Mouse (Mus musculus) embryonic facial prominence, embryonic 10.5 days (tissue): Measurements from ENCODE around the gene Cyfip2. TPM values are rescaled to one million over a fixed set of nuclear protein-coding genes. Genes with fewer than 3 reads are reported as not detected.

Source experiments
- DNase-seq: peaks from one replicate; pipeline ENCODE4 v3.0.0-alpha.2; 2017; ENCODE audit warnings: low spot score
- H3K27ac ChIP-seq: fragments of 300-500 bp; sonication (generic); replicated peaks from 2 replicates; pipeline ENCODE4 v1.5.1; 2016; ENCODE audit warnings: mild to moderate bottlenecking
- H3K27me3 ChIP-seq: fragments of 300-500 bp; sonication (generic); replicated peaks from 2 replicates; pipeline ENCODE4 v1.6.1; 2016; ENCODE audit warnings: low read depth, mild to moderate bottlenecking; ENCODE audit not compliant: poor library complexity, severe bottlenecking
- H3K36me3 ChIP-seq: fragments of 300-500 bp; sonication (generic); replicated peaks from 2 replicates; pipeline ENCODE4 v1.6.1; 2016; ENCODE audit warnings: mild to moderate bottlenecking, moderate library complexity
- H3K4me1 ChIP-seq: fragments of 300-500 bp; sonication (generic); 2 replicates; pipeline ENCODE4 v1.6.1; 2016
- H3K4me3 ChIP-seq: fragments of 300-500 bp; sonication (generic); 2 replicates; pipeline ENCODE4 v1.5.1; 2016; ENCODE audit warnings: mild to moderate bottlenecking, moderate library complexity
- H3K9me3 ChIP-seq: fragments of 300-500 bp; sonication (generic); 2 replicates; pipeline ENCODE4 v1.6.1; 2016; ENCODE audit warnings: mild to moderate bottlenecking
- WGBS: fragments of 180-500 bp; shearing (Covaris S2); methylation state at CpG from one replicate; pipeline ENCODE4 v1.1.7; 2016; 5-methylcytosine and 5-hydroxymethylcytosine counted together
- polyA plus RNA-seq: library from polyadenylated mRNA; unstranded; fragments of >200 nt; fragmentation: Nextera tagmentation; extraction: Ambion mirVana; gene quantifications from 2 replicates; pipeline ENCODE4 v1.2.1, GENCODE M21; 2016

The Cyfip2 gene
- 17.4 and 18.3 TPM in 2 replicates for polyA plus RNA-seq

DNA sequence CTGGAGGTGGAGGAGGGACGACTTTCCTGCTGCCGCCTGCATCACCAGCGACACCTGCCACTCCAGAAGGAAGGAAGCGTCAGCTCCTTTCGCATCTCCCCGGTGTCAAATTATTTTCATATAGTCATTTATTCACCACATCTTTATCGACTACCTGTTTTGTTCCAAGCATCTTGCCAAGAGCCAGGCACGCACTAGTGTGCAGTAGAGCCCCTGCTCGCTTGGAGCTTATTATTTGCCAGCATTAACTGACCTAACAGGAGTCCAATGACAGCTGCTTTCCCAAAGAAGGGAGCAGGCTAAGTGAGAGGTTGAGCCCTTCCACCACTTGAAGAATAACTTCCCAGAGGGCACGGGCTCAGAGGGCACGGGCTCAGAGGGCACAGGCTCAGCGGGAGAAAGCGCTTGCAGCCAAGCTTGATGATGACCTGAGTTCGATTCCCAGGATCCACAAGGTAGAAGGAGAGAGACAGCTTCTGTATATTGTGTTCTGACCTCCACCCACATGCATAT is at the start of gene Cyfip2:
TSS of gene Cyfip2 (minus strand) at position 337 of the 513 bp plus-strand sequence.
- H3K4me3 ChIP-seq: peak within 1 kb of the TSS; percentile 84
- H3K27me3 ChIP-seq: peaks cover 24% of the 10 kb centered on the region
- no peaks in the 10 kb centered on the region for H3K36me3 ChIP-seq
- no peak for DNase-seq
- H3K27ac ChIP-seq: peak within 1 kb of the TSS; percentile 85
- H3K4me1 ChIP-seq: peaks cover 41% of the 10 kb centered on the region
- no peaks in the 10 kb centered on the region for H3K9me3 ChIP-seq
- 3% methylated on average over 14 of the region's 14 CpGs for WGBS

DNA sequence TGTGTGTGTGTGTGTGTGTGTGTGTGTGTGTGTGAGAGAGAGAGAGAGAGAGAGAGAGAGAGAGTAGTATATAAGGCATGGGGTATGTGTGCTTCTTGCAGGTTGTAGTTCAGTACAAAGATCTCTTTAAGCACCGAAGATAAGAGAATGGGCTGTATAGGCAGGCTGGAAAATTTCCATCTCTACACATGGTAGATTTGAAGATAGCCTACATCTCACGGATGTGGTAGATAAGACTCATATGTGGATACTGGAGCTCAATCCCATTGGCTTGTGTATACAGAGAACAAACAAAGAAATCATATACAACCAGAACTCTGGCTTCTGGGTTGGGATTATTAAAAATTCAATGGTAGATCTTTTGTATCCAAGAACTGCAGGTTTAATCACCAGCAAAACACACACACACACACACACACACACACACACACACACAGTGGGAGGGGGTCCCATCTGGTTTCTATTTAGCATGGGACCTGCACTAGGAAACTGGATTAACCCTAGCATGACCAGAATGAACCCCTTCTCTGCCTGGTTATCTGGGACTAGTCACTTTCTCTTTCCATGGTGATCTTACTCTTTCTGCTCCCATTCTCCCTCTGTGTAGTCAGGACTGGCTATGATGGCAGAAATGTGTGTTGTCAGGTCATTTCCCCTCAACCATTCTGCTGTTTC is 48.5 kb upstream of the Cyfip2 start:
- H3K4me1 ChIP-seq: peaks cover 15% of the 10 kb centered on the region
- WGBS: 63% methylated on average over 2 of the region's 2 CpGs
- DNase-seq: peak; percentile 67
- H3K4me3 ChIP-seq: no peak overlapping the region
- H3K27me3 ChIP-seq: no peaks in the 10 kb centered on the region
- H3K36me3 ChIP-seq: no peaks in the 10 kb centered on the region
- no peaks in the 10 kb centered on the region for H3K9me3 ChIP-seq
- peak overlapping the region; percentile 35; the same call in 1 of the 2 replicates for H3K27ac ChIP-seq

GRCm38 (mm10) chr11:46358369-46358768 is 45.7 kb upstream of the Cyfip2 start:
- DNase-seq: no peak
- no peaks in the 10 kb centered on the region for H3K36me3 ChIP-seq
- H3K4me1 ChIP-seq: peaks cover 15% of the 10 kb centered on the region
- no peaks in the 10 kb centered on the region for H3K9me3 ChIP-seq
- no peak overlapping the region for H3K27ac ChIP-seq
- no peak overlapping the region for H3K4me3 ChIP-seq
- WGBS: 70% methylated on average over 1 of the region's 1 CpGs
- H3K27me3 ChIP-seq: no peaks in the 10 kb centered on the region

- no peak overlapping the region for H3K4me3 ChIP-seq
- no peaks in the 10 kb centered on the region for H3K27me3 ChIP-seq
- H3K9me3 ChIP-seq: no peaks in the 10 kb centered on the region
- 0 out of 2 replicates have a peak overlapping the region, but pooled peaks have one; percentile 24 for H3K27ac ChIP-seq
- no peaks in the 10 kb centered on the region for H3K36me3 ChIP-seq
- H3K4me1 ChIP-seq: peaks cover 35% of the 10 kb centered on the region
- DNase-seq: no peak
- WGBS: 37% methylated on average over 2 of the region's 2 CpGs
Observed at GRCm38 (mm10) chr11:46349681-46350410, 37.2 kb upstream of the Cyfip2 start.

DNA sequence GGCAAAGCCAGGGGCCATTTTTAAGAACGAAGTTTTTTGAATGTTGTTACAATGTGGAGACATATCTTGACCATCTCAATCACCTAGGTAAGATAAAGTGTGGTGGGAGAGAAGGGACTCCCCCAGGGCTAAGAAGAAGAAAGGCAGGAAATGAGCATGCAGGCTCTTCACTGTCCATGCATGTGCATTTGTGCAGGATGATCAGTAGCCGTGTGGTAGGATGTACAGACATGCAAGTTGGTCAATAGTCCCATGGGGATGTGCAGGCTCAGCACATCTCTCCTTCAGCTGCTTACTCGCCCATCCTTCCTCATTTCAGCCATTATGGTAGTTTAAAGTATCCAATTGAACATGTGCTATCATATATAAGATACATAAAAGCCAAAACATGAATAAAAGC is 35.8 kb upstream of the Cyfip2 start:
- H3K9me3 ChIP-seq: no peaks in the 10 kb centered on the region
- H3K27ac ChIP-seq: no peak overlapping the region
- no peak for DNase-seq
- H3K4me1 ChIP-seq: peaks cover 46% of the 10 kb centered on the region
- no peak overlapping the region for H3K4me3 ChIP-seq
- H3K27me3 ChIP-seq: no peaks in the 10 kb centered on the region
- whole genome bisulfite sequencing: 89% methylated on average over 3 of the region's 3 CpGs
- no peaks in the 10 kb centered on the region for H3K36me3 ChIP-seq

GRCm38 (mm10) chr11:46347756-46348155 is 35.1 kb upstream of the Cyfip2 start:
- DNase-seq: no peak
- WGBS: 90% methylated on average over 5 of the region's 5 CpGs
- no peak overlapping the region for H3K4me3 ChIP-seq
- H3K4me1 ChIP-seq: peaks cover 48% of the 10 kb centered on the region
- no peaks in the 10 kb centered on the region for H3K36me3 ChIP-seq
- H3K27ac ChIP-seq: peak overlapping the region; percentile 65; the same call in 1 of the 2 replicates
- no peaks in the 10 kb centered on the region for H3K9me3 ChIP-seq
- H3K27me3 ChIP-seq: no peaks in the 10 kb centered on the region

- Histone ChIP-seq H3K27me3 (no peaks in the 10 kb centered on the region), H3K27ac (no peak overlapping the region), H3K4me1 (peaks cover 39% of the 10 kb centered on the region), H3K9me3 (no peaks in the 10 kb centered on the region), H3K36me3 (no peaks in the 10 kb centered on the region), H3K4me3 (no peak overlapping the region)
- no peak for DNase-seq
- WGBS: 47% methylated on average over 5 of the region's 5 CpGs
Observed at GRCm38 (mm10) chr11:46343886-46344546, 31.4 kb upstream of the Cyfip2 start.

GRCm38 (mm10) chr11:46341960-46342359 is 29.3 kb upstream of the Cyfip2 start:
- no peaks in the 10 kb centered on the region for H3K9me3 ChIP-seq
- no peaks in the 10 kb centered on the region for H3K27me3 ChIP-seq
- 92% methylated on average over 4 of the region's 4 CpGs for WGBS
- no peak overlapping the region for H3K27ac ChIP-seq
- no peaks in the 10 kb centered on the region for H3K36me3 ChIP-seq
- H3K4me1 ChIP-seq: peaks cover 23% of the 10 kb centered on the region
- no peak for DNase-seq
- H3K4me3 ChIP-seq: no peak overlapping the region

DNA sequence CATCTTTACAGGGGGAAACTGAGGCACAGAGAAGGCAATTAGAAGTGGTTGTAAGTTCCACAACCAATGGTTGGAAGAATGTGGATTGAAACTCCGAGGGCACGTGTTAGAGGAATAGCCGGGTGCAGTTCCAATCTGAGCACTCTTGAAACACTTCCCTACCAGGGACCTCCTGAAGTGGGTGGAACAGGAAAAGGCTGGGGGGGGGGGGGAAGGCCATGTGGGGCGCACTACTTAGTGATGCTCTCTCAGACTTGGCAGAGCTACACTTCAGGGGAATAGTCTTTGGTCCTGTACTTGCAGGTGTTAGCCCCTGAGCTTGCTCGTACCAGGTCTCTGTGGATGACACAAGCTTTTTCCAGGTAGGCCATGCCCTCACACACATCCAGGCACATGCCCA is 23.4 kb upstream of the Cyfip2 start:
- DNase-seq: no peak
- Histone ChIP-seq H3K4me1 (no peaks in the 10 kb centered on the region), H3K9me3 (no peaks in the 10 kb centered on the region), H3K27ac (no peak overlapping the region), H3K27me3 (no peaks in the 10 kb centered on the region), H3K4me3 (no peak overlapping the region), H3K36me3 (no peaks in the 10 kb centered on the region)
- WGBS: 96% methylated on average over 5 of the region's 5 CpGs

DNA sequence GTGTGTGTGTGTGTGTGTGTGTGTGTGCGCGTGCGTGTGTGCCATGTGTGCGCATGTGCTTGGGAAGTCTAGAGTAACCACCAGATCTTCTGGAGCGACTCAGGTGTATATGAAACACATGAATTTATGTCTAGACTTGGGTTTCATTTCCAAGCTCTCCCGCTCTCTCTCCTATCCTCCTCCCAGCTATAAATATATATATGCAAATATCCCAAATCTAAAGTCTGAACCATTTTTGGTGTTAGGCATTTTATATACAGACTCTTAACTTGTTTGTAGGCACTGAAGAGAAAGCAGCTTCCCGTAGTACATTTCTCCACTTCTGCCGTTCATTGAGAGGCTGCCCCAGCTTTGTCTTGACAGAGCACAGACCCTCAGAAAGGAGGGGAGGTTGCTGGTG is 19.6 kb upstream of the Cyfip2 start:
- Histone ChIP-seq H3K27ac (no peak overlapping the region), H3K4me1 (no peaks in the 10 kb centered on the region), H3K4me3 (no peak overlapping the region), H3K9me3 (no peaks in the 10 kb centered on the region), H3K27me3 (no peaks in the 10 kb centered on the region), H3K36me3 (no peaks in the 10 kb centered on the region)
- WGBS: 92% methylated on average over 8 of the region's 8 CpGs
- DNase-seq: no peak

- WGBS: 85% methylated on average over 16 of the region's 16 CpGs
- Histone ChIP-seq H3K4me3 (no peak overlapping the region), H3K4me1 (peaks cover 14% of the 10 kb centered on the region), H3K36me3 (no peaks in the 10 kb centered on the region), H3K9me3 (no peaks in the 10 kb centered on the region), H3K27me3 (no peaks in the 10 kb centered on the region), H3K27ac (no peak overlapping the region)
- no peak for DNase-seq
Observed at GRCm38 (mm10) chr11:46326271-46327015, 13.8 kb upstream of the Cyfip2 start.

DNA sequence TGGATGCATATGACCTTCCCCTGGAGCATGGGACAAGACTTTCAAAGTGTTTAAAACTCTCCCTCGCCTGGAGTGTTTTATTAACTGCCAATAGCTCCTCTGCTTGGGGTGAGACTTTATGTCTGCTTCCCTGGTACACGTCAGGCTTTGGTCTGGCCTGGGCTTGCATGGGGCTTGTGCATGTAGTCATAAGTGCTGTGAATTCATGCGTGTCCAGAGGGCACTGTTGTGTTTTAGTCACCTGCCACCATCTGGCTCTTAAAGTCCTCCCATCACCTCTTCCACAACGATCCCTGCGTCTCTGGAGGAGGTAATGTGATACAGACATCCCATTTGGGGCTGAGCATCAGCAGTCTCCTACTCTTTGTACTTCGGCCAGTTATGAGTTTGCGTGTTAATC is 8.9 kb upstream of the Cyfip2 start:
- Histone ChIP-seq H3K9me3 (no peaks in the 10 kb centered on the region), H3K36me3 (no peaks in the 10 kb centered on the region), H3K27me3 (no peaks in the 10 kb centered on the region), H3K4me1 (peaks cover 18% of the 10 kb centered on the region), H3K27ac (no peak overlapping the region), H3K4me3 (no peak overlapping the region)
- 68% methylated on average over 7 of the region's 7 CpGs for WGBS
- no peak for DNase-seq
